Mouse (Mus musculus) hindbrain, embryonic 11.5 days (tissue): Measurements from ENCODE around the gene Sdhaf2. TPM values are rescaled to one million over a fixed set of nuclear protein-coding genes. Genes with fewer than 3 reads are reported as not detected.

ENCODE experiments used
- ATAC-seq: fragments of 200-750 bp; cut with Nextera tagmentation; 2 replicates; pipeline ENCODE4 v1.8.0; 2017; ENCODE audit warnings: mild to moderate bottlenecking, moderate TSS enrichment, moderate library complexity; ENCODE audit not compliant: low FRiP score
- DNase-seq: peaks from one replicate; pipeline ENCODE4 v3.0.0-alpha.2; 2015; ENCODE audit warnings: low spot score
- H3K27ac ChIP-seq: fragments of 300-500 bp; sonication (generic); 2 replicates; pipeline ENCODE4 v1.5.1; 2014; ENCODE audit warnings: mild to moderate bottlenecking, low read depth, low read length
- H3K27me3 ChIP-seq: fragments of 300-500 bp; sonication (generic); 2 replicates; pipeline ENCODE4 v1.6.1; 2014; ENCODE audit warnings: mild to moderate bottlenecking, low read length, moderate library complexity, mixed read lengths; ENCODE audit not compliant: control insufficient read depth, insufficient read depth
- H3K36me3 ChIP-seq: fragments of 300-500 bp; sonication (generic); 2 replicates; pipeline ENCODE4 v1.6.1; 2014; ENCODE audit warnings: mild to moderate bottlenecking, low read length, moderate library complexity, mixed read lengths; ENCODE audit not compliant: control insufficient read depth, insufficient read depth
- H3K4me1 ChIP-seq: fragments of 300-500 bp; sonication (generic); replicated peaks from 2 replicates; pipeline ENCODE4 v1.6.1; 2014; ENCODE audit warnings: low read length, mixed read lengths; ENCODE audit not compliant: control insufficient read depth, insufficient read depth
- H3K4me2 ChIP-seq: fragments of 300-500 bp; sonication (generic); replicated peaks from 2 replicates; pipeline ENCODE4 v1.6.1; 2014; ENCODE audit warnings: mild to moderate bottlenecking, low read depth, low read length
- H3K4me3 ChIP-seq: fragments of 300-500 bp; sonication (generic); 2 replicates; pipeline ENCODE4 v1.5.1; 2014; ENCODE audit warnings: low read depth, low read length
- H3K9ac ChIP-seq: fragments of 300-500 bp; sonication (generic); 2 replicates; pipeline ENCODE4 v1.6.1; 2014; ENCODE audit warnings: low read depth, low read length
- H3K9me3 ChIP-seq: fragments of 300-500 bp; sonication (generic); 2 replicates; pipeline ENCODE4 v1.6.1; 2016; ENCODE audit warnings: low read length; ENCODE audit not compliant: control insufficient read depth
- WGBS: fragments of 180-500 bp; shearing (Covaris S2); extraction: QIAGEN DNeasy Blood & Tissue Kit; methylation state at CpG from one replicate; pipeline ENCODE4 v1.1.7; 2014; 5-methylcytosine and 5-hydroxymethylcytosine counted together
- polyA plus RNA-seq: library from polyadenylated mRNA; unstranded; fragments of >200 nt; fragmentation: Nextera tagmentation; extraction: Ambion mirVana; gene quantifications from 2 replicates; pipeline ENCODE4 v1.2.1, GENCODE M21; 2014

Sdhaf2 gene
- polyA plus RNA-seq, 1 experiment from 2014 or later = 60.9 TPM

DNA sequence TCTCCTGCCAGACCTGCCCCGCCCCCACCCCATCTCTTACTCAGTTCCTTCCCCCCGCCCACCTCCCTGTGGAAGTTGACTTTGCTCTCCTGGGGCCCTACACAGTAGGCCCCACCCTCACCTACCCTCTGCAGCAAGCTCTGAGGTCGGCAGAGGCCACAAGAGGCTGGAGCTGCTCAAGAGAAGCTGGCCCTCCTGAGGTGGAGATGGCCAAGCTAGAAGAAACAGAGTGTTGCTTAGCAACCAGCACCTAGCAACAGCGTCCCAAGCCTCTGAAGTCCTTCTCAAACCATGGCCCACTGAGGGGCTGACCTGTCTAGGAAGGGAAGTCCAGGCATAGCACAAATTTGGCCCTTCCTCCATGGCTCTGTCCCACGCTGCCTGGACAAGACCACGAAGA is 43.2 kb downstream of the Sdhaf2 start, which contains the start of gene Ppp1r32:
TSS of gene Ppp1r32 (minus strand) at position 226 of the 400 bp plus-strand sequence.
- H3K4me2 ChIP-seq = no peak within 1 kb of the TSS
- H3K4me3 ChIP-seq = no peak within 1 kb of the TSS
- DNase-seq = peak; percentile 76
- no peak within 1 kb of the TSS for H3K27ac ChIP-seq
- no peaks in the 10 kb centered on the region for H3K9me3 ChIP-seq
- no peaks in the 10 kb centered on the region for H3K36me3 ChIP-seq
- H3K4me1 ChIP-seq = no peaks in the 10 kb centered on the region
- H3K27me3 ChIP-seq = no peaks in the 10 kb centered on the region
- peak; percentile 65; the same call in 1 of the 2 replicates for ATAC-seq
- WGBS = 29% methylated on average over 6 of the region's 6 CpGs
- no peak within 1 kb of the TSS for H3K9ac ChIP-seq

DNA sequence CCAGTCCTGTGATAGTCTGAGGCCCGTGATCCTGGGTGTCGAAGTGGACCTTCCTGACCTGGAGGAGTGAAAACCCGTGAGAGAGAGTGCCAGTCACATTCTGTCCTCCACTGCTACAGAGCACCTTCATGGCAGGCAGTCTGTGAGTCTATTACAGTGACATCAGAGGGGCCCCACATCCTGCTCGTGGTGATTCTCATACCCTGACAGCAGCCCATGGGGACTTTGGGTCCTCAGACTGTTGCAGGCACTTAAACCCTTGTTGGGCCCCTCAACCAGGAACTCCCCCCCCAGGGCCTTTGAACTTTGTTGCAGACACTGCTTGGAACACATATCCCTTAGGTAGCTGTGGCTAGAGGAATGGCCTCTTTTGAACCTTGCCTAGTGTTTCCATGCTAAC is 46.4 kb downstream of the Sdhaf2 start:
- Histone ChIP-seq H3K27ac (no peak overlapping the region), H3K4me2 (no peak overlapping the region), H3K9me3 (no peaks in the 10 kb centered on the region), H3K9ac (no peak overlapping the region), H3K4me1 (no peaks in the 10 kb centered on the region), H3K27me3 (no peaks in the 10 kb centered on the region), H3K36me3 (no peaks in the 10 kb centered on the region), H3K4me3 (no peak overlapping the region)
- WGBS = 75% methylated on average over 4 of the region's 4 CpGs
- DNase-seq = no peak
- no peak for ATAC-seq

DNA sequence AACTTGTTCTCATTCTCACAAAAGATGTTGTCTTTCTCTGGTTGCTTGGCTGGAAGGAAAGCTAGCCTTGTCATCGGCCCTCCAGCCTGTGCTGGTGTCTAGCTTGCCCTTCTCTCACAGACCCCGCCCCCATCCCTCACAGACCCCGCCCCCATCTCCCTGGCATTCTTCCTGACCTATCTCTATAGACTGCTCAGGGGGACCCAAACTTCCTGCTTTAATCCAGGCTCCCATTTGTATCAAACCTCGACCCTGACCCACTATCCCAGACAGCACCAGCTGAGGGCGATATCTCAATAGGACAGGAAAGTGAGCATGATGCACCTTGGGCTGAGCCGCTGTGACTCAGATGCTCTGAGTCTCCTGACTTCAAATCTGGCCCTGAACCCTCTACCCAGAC is 52.2 kb downstream of the Sdhaf2 start:
- H3K4me3 ChIP-seq = no peak overlapping the region
- DNase-seq (no peak), ATAC-seq (no peak)
- no peaks in the 10 kb centered on the region for H3K4me1 ChIP-seq
- H3K27ac ChIP-seq = no peak overlapping the region
- no peak overlapping the region for H3K9ac ChIP-seq
- WGBS = 25% methylated on average over 6 of the region's 6 CpGs
- no peak overlapping the region for H3K4me2 ChIP-seq
- no peaks in the 10 kb centered on the region for H3K9me3 ChIP-seq
- H3K36me3 ChIP-seq = no peaks in the 10 kb centered on the region
- no peaks in the 10 kb centered on the region for H3K27me3 ChIP-seq

DNA sequence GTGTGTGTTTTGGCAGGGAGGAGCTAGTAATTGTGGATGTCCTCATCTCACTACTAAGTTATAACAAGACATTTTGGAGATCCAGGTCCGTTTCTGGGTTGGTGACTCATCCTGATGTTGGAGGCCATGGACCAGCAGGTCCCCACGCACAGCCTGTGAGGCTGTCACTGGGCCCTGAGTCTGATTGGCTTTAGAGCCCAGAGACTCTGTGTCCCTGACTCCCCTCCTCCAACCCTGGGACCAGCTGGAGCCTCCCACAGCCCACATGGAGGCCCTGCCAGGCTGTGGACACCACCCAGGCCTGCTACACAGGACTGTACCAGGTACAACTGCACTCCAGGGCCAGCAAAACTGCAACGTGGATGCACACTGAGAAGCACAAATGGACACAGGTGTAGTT is 53.0 kb downstream of the Sdhaf2 start:
- DNase-seq (no peak), ATAC-seq (no peak)
- 67% methylated on average over 3 of the region's 3 CpGs for WGBS
- Histone ChIP-seq H3K9me3 (no peaks in the 10 kb centered on the region), H3K4me1 (no peaks in the 10 kb centered on the region), H3K9ac (no peak overlapping the region), H3K36me3 (no peaks in the 10 kb centered on the region), H3K27me3 (no peaks in the 10 kb centered on the region), H3K4me3 (no peak overlapping the region), H3K27ac (no peak overlapping the region), H3K4me2 (no peak overlapping the region)

DNA sequence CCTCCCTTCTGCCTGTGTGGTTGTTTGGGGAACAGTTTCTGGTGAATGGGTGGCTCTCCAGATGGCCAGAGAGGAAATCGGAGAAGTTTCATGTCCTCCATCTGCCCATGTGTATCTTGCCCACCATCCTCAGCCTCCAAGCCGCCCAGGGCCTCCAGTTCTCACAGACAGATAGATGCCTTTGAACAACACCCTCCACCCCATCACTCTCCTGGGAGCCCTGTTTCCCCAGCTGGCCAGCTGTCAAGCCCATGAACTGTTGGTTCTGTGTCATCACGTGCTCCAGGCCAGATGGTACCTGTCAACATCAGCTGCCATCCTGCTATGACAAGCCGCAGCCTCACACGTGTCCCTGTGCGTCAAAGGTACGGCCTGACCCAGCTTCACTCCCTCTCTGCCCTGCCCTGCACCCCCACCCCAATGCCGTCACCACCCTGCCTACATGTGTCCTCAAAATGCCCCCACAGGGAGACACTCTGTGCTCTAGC is 56.7 kb downstream of the Sdhaf2 start:
- Histone ChIP-seq H3K4me1 (no peaks in the 10 kb centered on the region), H3K9ac (no peak overlapping the region), H3K27ac (no peak overlapping the region), H3K36me3 (no peaks in the 10 kb centered on the region), H3K4me3 (no peak overlapping the region), H3K4me2 (no peak overlapping the region), H3K9me3 (no peaks in the 10 kb centered on the region), H3K27me3 (no peaks in the 10 kb centered on the region)
- DNase-seq = no peak
- 52% methylated on average over 8 of the region's 8 CpGs for WGBS
- no peak for ATAC-seq

DNA sequence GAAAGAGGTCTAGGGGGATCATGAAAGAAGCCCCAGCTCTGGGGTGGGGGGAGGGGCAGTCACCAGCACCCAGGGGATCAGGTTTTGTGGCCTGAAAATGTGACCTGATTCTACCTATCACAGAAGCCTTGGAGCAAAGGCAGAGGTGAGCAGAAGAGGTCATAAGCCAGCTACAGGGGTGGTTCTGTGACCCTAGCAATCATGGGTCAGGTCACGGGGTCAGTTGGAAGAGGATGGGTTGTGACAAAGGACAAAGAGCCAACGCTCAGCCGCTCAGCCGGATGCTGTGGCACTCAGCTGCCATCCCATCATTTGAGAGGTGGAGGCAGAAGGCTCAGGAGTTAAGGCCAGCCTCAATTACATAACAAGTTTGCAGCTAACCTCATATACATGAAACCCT is 61.5 kb downstream of the Sdhaf2 start:
- Histone ChIP-seq H3K4me3 (no peak overlapping the region), H3K36me3 (no peaks in the 10 kb centered on the region), H3K4me2 (no peak overlapping the region), H3K9me3 (no peaks in the 10 kb centered on the region), H3K9ac (0 out of 2 replicates have a peak overlapping the region, but pooled peaks have one; percentile 19), H3K27ac (no peak overlapping the region), H3K4me1 (peaks cover 2% of the 10 kb centered on the region; the same call in 1 of the 2 replicates), H3K27me3 (peaks cover 11% of the 10 kb centered on the region)
- ATAC-seq (no peak), DNase-seq (no peak)
- WGBS = 9% methylated on average over 4 of the region's 4 CpGs

DNA sequence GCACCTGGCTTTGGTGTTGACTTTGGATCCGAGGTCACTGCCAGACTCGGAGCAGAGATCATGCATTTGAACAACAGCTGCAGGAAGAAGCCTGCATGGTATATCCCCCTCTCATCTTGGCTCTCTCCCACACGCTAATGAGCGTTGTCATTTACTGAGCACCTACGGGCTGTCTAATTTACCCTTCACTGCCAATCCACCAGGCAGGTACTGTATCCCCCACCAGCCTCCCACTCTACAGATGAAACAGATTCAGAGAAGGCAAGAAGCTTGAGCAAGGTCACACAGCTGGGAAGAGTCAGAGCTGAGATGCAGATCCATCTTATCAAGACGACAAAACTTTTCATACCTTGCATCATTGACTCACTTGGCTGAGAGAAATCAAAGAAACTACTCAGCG is 64.4 kb downstream of the Sdhaf2 start:
- no peak overlapping the region for H3K4me3 ChIP-seq
- H3K4me1 ChIP-seq = peaks cover 11% of the 10 kb centered on the region; the same call in 1 of the 2 replicates
- no peak overlapping the region for H3K9ac ChIP-seq
- peaks cover 34% of the 10 kb centered on the region for H3K27me3 ChIP-seq
- DNase-seq (no peak), ATAC-seq (no peak)
- WGBS = 50% methylated on average over 7 of the region's 7 CpGs
- H3K36me3 ChIP-seq = no peaks in the 10 kb centered on the region
- no peak overlapping the region for H3K27ac ChIP-seq
- no peaks in the 10 kb centered on the region for H3K9me3 ChIP-seq
- H3K4me2 ChIP-seq = no peak overlapping the region

DNA sequence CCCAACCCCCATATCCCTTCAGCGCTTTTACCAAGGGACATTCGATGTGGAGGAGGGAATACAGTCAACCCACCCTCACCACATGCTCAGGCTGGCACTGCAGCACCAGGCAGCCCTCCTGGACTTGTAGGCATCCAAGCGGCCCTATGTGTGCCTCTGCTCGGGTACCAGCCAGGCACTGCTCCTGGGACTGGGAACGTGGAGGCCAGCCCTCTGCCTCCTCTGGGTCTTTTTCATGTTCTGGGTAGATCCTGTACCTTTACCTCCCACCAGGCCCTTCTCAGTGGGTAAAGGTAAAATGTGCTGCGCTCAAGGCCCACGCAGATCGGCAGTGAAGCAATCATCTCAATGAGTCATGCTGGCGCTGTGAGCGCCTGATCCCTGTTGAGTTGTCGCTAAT is 66.0 kb downstream of the Sdhaf2 start:
- Histone ChIP-seq H3K27me3 (peaks cover 48% of the 10 kb centered on the region), H3K4me2 (no peak overlapping the region), H3K36me3 (no peaks in the 10 kb centered on the region), H3K9ac (no peak overlapping the region), H3K9me3 (no peaks in the 10 kb centered on the region), H3K27ac (no peak overlapping the region), H3K4me1 (peaks cover 13% of the 10 kb centered on the region; the same call in 1 of the 2 replicates), H3K4me3 (no peak overlapping the region)
- DNase-seq = no peak
- ATAC-seq = no peak
- 34% methylated on average over 11 of the region's 11 CpGs for WGBS

DNA sequence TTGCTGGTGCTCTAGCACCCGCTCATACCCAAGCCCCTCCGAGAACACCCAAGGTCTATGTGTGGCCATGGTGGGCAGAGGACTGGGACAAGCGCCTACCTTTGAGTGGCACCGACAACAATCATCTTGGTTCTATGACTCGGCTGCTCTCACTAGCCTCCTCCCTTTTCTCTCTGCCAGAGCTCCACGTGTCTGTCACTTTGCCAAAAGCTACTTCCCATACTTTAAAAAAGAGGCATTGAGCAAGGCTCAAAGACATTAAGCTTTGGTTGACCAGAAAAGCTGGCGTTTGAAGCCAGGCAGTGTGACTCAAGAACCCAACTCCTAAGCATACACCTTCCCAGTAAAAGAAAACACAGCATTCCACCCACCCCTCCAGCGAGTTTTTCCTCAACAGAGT is 67.8 kb downstream of the Sdhaf2 start:
- DNase-seq (no peak), ATAC-seq (no peak; the same call in 1 of the 2 replicates)
- Histone ChIP-seq H3K4me3 (0 out of 2 replicates have a peak overlapping the region, but pooled peaks have one; percentile 43), H3K4me2 (no peak overlapping the region), H3K4me1 (peaks cover 13% of the 10 kb centered on the region; the same call in 1 of the 2 replicates), H3K9ac (no peak overlapping the region), H3K9me3 (no peaks in the 10 kb centered on the region), H3K27ac (no peak overlapping the region), H3K36me3 (no peaks in the 10 kb centered on the region), H3K27me3 (peaks cover 48% of the 10 kb centered on the region)
- WGBS = 34% methylated on average over 8 of the region's 8 CpGs
